Mouse (Mus musculus) forebrain, embryonic 16.5 days (tissue): ENCODE measurements around the gene Fcor. TPM values are rescaled to one million over a fixed set of nuclear protein-coding genes. Genes with fewer than 3 reads are reported as not detected.

Source experiments
- ATAC-seq: fragments of 200-750 bp; cut with Nextera tagmentation; 2 replicates; pipeline ENCODE4 v1.8.0; 2017; ENCODE audit warnings: mild to moderate bottlenecking, moderate library complexity
- H3K27ac ChIP-seq: fragments of 300-500 bp; sonication (generic); 2 replicates; pipeline ENCODE4 v1.5.1; 2014; ENCODE audit warnings: low read length, control low read depth
- H3K27me3 ChIP-seq: fragments of 300-500 bp; sonication (generic); replicated peaks from 2 replicates; pipeline ENCODE4 v1.6.1; 2014; ENCODE audit warnings: low read length; ENCODE audit not compliant: control insufficient read depth, insufficient read depth
- H3K36me3 ChIP-seq: fragments of 300-500 bp; sonication (generic); 2 replicates; pipeline ENCODE4 v1.6.1; 2014; ENCODE audit not compliant: control insufficient read depth, insufficient read depth
- H3K4me1 ChIP-seq: fragments of 300-500 bp; sonication (generic); replicated peaks from 2 replicates; pipeline ENCODE4 v1.6.1; 2014; ENCODE audit warnings: low read length; ENCODE audit not compliant: control insufficient read depth, insufficient read depth
- H3K4me2 ChIP-seq: fragments of 300-500 bp; sonication (generic); 2 replicates; pipeline ENCODE4 v1.6.1; 2014; ENCODE audit warnings: mild to moderate bottlenecking, low read length, control low read depth
- H3K4me3 ChIP-seq: fragments of 300-500 bp; sonication (generic); replicated peaks from 2 replicates; pipeline ENCODE4 v1.5.1; 2014; ENCODE audit warnings: mild to moderate bottlenecking, low read length, control low read depth
- H3K9ac ChIP-seq: fragments of 300-500 bp; sonication (generic); replicated peaks from 2 replicates; pipeline ENCODE4 v1.6.1; 2014; ENCODE audit warnings: low read depth, low read length, control low read depth
- H3K9me3 ChIP-seq: fragments of 300-500 bp; sonication (generic); 2 replicates; pipeline ENCODE4 v1.6.1; 2016; ENCODE audit warnings: low read length; ENCODE audit not compliant: control insufficient read depth
- WGBS: fragments of 180-500 bp; shearing (Covaris S2); extraction: QIAGEN DNeasy Blood & Tissue Kit; methylation state at CpG from one replicate; pipeline ENCODE4 v1.1.7; 2014; 5-methylcytosine and 5-hydroxymethylcytosine counted together
- polyA plus RNA-seq: library from polyadenylated mRNA; unstranded; fragments of >200 nt; fragmentation: Nextera tagmentation; extraction: Ambion mirVana; gene quantifications from 2 replicates; pipeline ENCODE4 v1.2.1, GENCODE M21; 2015

The Fcor gene
- polyA plus RNA-seq, 1 experiment from 2014 or later = 14.2 TPM

GRCm38 (mm10) chr8:3631478-3631875 is 40.7 kb downstream of the Fcor start:
- ATAC-seq = no peak

GRCm38 (mm10) chr8:3630647-3631477 is 41.3 kb downstream of the Fcor start, which contains the start of gene Stxbp2:
Gene Stxbp2 (plus strand): TSS chr8:3630955.
- Histone ChIP-seq H3K4me1 (peaks cover 7% of the 10 kb centered on the region; the same call in 1 of the 2 replicates), H3K27me3 (0 out of 2 replicates have a peak, but pooled peaks cover 2% of the 10 kb centered on the region), H3K9ac (peak within 1 kb of the TSS; percentile 56), H3K27ac (no peak within 1 kb of the TSS), H3K4me2 (peak within 1 kb of the TSS; percentile 63), H3K36me3 (no peaks in the 10 kb centered on the region), H3K4me3 (peak within 1 kb of the TSS; percentile 54), H3K9me3 (no peaks in the 10 kb centered on the region)
- ATAC-seq = peak; percentile 87
- WGBS = 5% methylated on average over 47 of the region's 47 CpGs

More at GRCm38 (mm10) chr8:3631478-3631875, 40.7 kb downstream of the Fcor start:
- H3K4me1 ChIP-seq = peaks cover 7% of the 10 kb centered on the region; the same call in 1 of the 2 replicates
- 13% methylated on average over 8 of the region's 8 CpGs for WGBS
- H3K27me3 ChIP-seq = 0 out of 2 replicates have a peak, but pooled peaks cover 2% of the 10 kb centered on the region
- H3K4me2 ChIP-seq = peak overlapping the region; percentile 63
- H3K9ac ChIP-seq = peak overlapping the region; percentile 56
- no peak overlapping the region for H3K27ac ChIP-seq
- H3K9me3 ChIP-seq = no peaks in the 10 kb centered on the region
- peak overlapping the region; percentile 54 for H3K4me3 ChIP-seq
- H3K36me3 ChIP-seq = no peaks in the 10 kb centered on the region

GRCm38 (mm10) chr8:3628014-3628413 is 44.1 kb downstream of the Fcor start:
- ATAC-seq = no peak

GRCm38 (mm10) chr8:3626971-3627370 is 45.2 kb downstream of the Fcor start:
- Histone ChIP-seq H3K36me3 (no peaks in the 10 kb centered on the region; the same call in 1 of the 2 replicates), H3K27ac (no peak overlapping the region), H3K9me3 (no peaks in the 10 kb centered on the region), H3K4me3 (no peak overlapping the region), H3K4me1 (peaks cover 12% of the 10 kb centered on the region), H3K27me3 (0 out of 2 replicates have a peak, but pooled peaks cover 2% of the 10 kb centered on the region), H3K4me2 (no peak overlapping the region), H3K9ac (no peak overlapping the region)
- WGBS = 60% methylated on average over 5 of the region's 5 CpGs
- ATAC-seq = no peak

More at GRCm38 (mm10) chr8:3628014-3628413, 44.1 kb downstream of the Fcor start:
- H3K27me3 ChIP-seq = 0 out of 2 replicates have a peak, but pooled peaks cover 2% of the 10 kb centered on the region
- H3K27ac ChIP-seq = no peak overlapping the region
- no peak overlapping the region for H3K9ac ChIP-seq
- WGBS = 30% methylated on average over 5 of the region's 5 CpGs
- H3K4me2 ChIP-seq = no peak overlapping the region
- no peak overlapping the region for H3K4me3 ChIP-seq
- H3K9me3 ChIP-seq = no peaks in the 10 kb centered on the region
- H3K4me1 ChIP-seq = peaks cover 7% of the 10 kb centered on the region; the same call in 1 of the 2 replicates
- no peaks in the 10 kb centered on the region; the same call in 1 of the 2 replicates for H3K36me3 ChIP-seq

- Histone ChIP-seq H3K4me2 (no peak within 1 kb of the TSS), H3K9me3 (no peaks in the 10 kb centered on the region), H3K9ac (no peak within 1 kb of the TSS), H3K27me3 (0 out of 2 replicates have a peak, but pooled peaks cover 2% of the 10 kb centered on the region), H3K36me3 (no peaks in the 10 kb centered on the region; the same call in 1 of the 2 replicates), H3K27ac (no peak within 1 kb of the TSS), H3K4me3 (no peak within 1 kb of the TSS), H3K4me1 (peaks cover 11% of the 10 kb centered on the region)
- 65% methylated on average over 1 of the region's 1 CpGs for WGBS
- no peak for ATAC-seq
These were observed 46.7 kb downstream of the Fcor start, which contains the start of gene Pcp2 for GRCm38 (mm10) chr8:3625445-3625844. Gene Pcp2 (minus strand): TSS chr8:3625545.

GRCm38 (mm10) chr8:3622119-3622518 is 50.0 kb downstream of the Fcor start:
- H3K4me1 ChIP-seq = peaks cover 20% of the 10 kb centered on the region
- H3K4me2 ChIP-seq = peak overlapping the region; percentile 86
- H3K4me3 ChIP-seq = peak overlapping the region; percentile 55
- H3K9me3 ChIP-seq = no peaks in the 10 kb centered on the region
- WGBS = 69% methylated on average over 8 of the region's 8 CpGs
- H3K9ac ChIP-seq = peak overlapping the region; percentile 70; the same call in 1 of the 2 replicates
- peaks cover 9% of the 10 kb centered on the region for H3K36me3 ChIP-seq
- no peak overlapping the region for H3K27ac ChIP-seq
- H3K27me3 ChIP-seq = no peaks in the 10 kb centered on the region
- ATAC-seq = no peak

- peak within 1 kb of the TSS; percentile 88 for H3K4me2 ChIP-seq
These were observed 50.8 kb downstream of the Fcor start, which contains the start of the genes Xab2 and Pet100 for GRCm38 (mm10) chr8:3621199-3621970. Gene Xab2 (minus strand): TSS chr8:3621316. Gene Pet100 (plus strand): TSS chr8:3621548.

More at GRCm38 (mm10) chr8:3621199-3621970, 50.8 kb downstream of the Fcor start, which contains the start of the genes Xab2 and Pet100:
- peak within 1 kb of the TSS; percentile 55 for H3K4me3 ChIP-seq
- H3K27ac ChIP-seq = no peak within 1 kb of the TSS
- H3K4me1 ChIP-seq = peaks cover 20% of the 10 kb centered on the region
- peak within 1 kb of the TSS; percentile 70 for H3K9ac ChIP-seq
- H3K27me3 ChIP-seq = no peaks in the 10 kb centered on the region
- WGBS = under 1% methylated on average over 37 of the region's 37 CpGs
- peaks cover 14% of the 10 kb centered on the region for H3K36me3 ChIP-seq
- H3K9me3 ChIP-seq = no peaks in the 10 kb centered on the region
- ATAC-seq = peak; percentile 97
